Mouse (Mus musculus): ENCODE measurements at regions not wholly inside any gene's neighbourhood (a gene's known extent, or its start where the extent isn't known, plus 50 kb on each side); places are given as distances from the start of the nearest gene placed in this dataset.

GRCm38 (mm10) chr4:31463130-31463698 lies 500.7 kb upstream of the Map3k7 start:
- Histone ChIP-seq H3K9me3 (replicated peaks) (no peaks in the 10 kb centered on the region), H3K27ac (no peak overlapping the region), H3K36me3 (no peaks in the 10 kb centered on the region), H3K4me3 (replicated peaks) (no peak overlapping the region), H3K4me1 (no peaks in the 10 kb centered on the region), H3K9ac (no peak overlapping the region), H3K4me2 (no peak overlapping the region), H3K27me3 (no peaks in the 10 kb centered on the region)
- ATAC-seq (replicated peaks; ENCODE audit: low FRiP score): no peak
- 88% methylated on average over 5 of the region's 5 CpGs for WGBS

GRCm38 (mm10) chr4:31468306-31468705 lies 495.6 kb upstream of the Map3k7 start:
- H3K36me3 ChIP-seq: no peaks in the 10 kb centered on the region
- 32% methylated on average over 9 of the region's 9 CpGs for WGBS
- no peaks in the 10 kb centered on the region for H3K9me3 ChIP-seq (replicated peaks)
- no peaks in the 10 kb centered on the region for H3K27me3 ChIP-seq
- no peak overlapping the region for H3K27ac ChIP-seq
- peak overlapping the region; percentile 9 for H3K4me3 ChIP-seq (replicated peaks)
- ATAC-seq (replicated peaks; ENCODE audit: low FRiP score): no peak
- peak overlapping the region; percentile 43 for H3K4me2 ChIP-seq
- no peak overlapping the region for H3K9ac ChIP-seq
- H3K4me1 ChIP-seq: no peaks in the 10 kb centered on the region

- no peak for ATAC-seq (replicated peaks; ENCODE audit: low FRiP score)
- no peak overlapping the region for H3K27ac ChIP-seq
Observed at GRCm38 (mm10) chr4:31469803-31470202, 494.1 kb upstream of the Map3k7 start.

GRCm38 (mm10) chr4:31492535-31492934 lies 471.4 kb upstream of the Map3k7 start:
- Histone ChIP-seq H3K4me1 (0 out of 2 replicates have a peak, but pooled peaks cover 3% of the 10 kb centered on the region), H3K9me3 (replicated peaks) (no peaks in the 10 kb centered on the region), H3K4me3 (replicated peaks) (no peak overlapping the region), H3K27ac (no peak overlapping the region), H3K36me3 (no peaks in the 10 kb centered on the region), H3K4me2 (no peak overlapping the region), H3K9ac (no peak overlapping the region), H3K27me3 (no peaks in the 10 kb centered on the region)
- no peak for ATAC-seq (replicated peaks; ENCODE audit: low FRiP score)
- 75% methylated on average over 3 of the region's 3 CpGs for WGBS

More at GRCm38 (mm10) chr4:31469803-31470202, 494.1 kb upstream of the Map3k7 start:
- Histone ChIP-seq H3K9me3 (replicated peaks) (no peaks in the 10 kb centered on the region), H3K4me2 (no peak overlapping the region), H3K27me3 (no peaks in the 10 kb centered on the region), H3K4me1 (no peaks in the 10 kb centered on the region), H3K9ac (no peak overlapping the region), H3K4me3 (replicated peaks) (no peak overlapping the region), H3K36me3 (no peaks in the 10 kb centered on the region)
- 59% methylated on average over 4 of the region's 4 CpGs for WGBS

- ATAC-seq (replicated peaks; ENCODE audit: low FRiP score): no peak
Observed at GRCm38 (mm10) chr4:31493087-31493511, 470.8 kb upstream of the Map3k7 start.

GRCm38 (mm10) chr4:31499888-31500287 lies 464.0 kb upstream of the Map3k7 start:
- no peak overlapping the region for H3K27ac ChIP-seq
- no peaks in the 10 kb centered on the region for H3K36me3 ChIP-seq
- H3K9ac ChIP-seq: no peak overlapping the region
- WGBS: 93% methylated on average over 2 of the region's 2 CpGs
- H3K4me1 ChIP-seq: no peaks in the 10 kb centered on the region
- H3K9me3 ChIP-seq (replicated peaks): no peaks in the 10 kb centered on the region
- H3K4me3 ChIP-seq (replicated peaks): no peak overlapping the region
- no peak overlapping the region for H3K4me2 ChIP-seq
- ATAC-seq (replicated peaks; ENCODE audit: low FRiP score): no peak
- H3K27me3 ChIP-seq: no peaks in the 10 kb centered on the region

More at GRCm38 (mm10) chr4:31493087-31493511, 470.8 kb upstream of the Map3k7 start:
- Histone ChIP-seq H3K4me3 (replicated peaks) (no peak overlapping the region), H3K9me3 (replicated peaks) (no peaks in the 10 kb centered on the region), H3K27me3 (no peaks in the 10 kb centered on the region), H3K36me3 (no peaks in the 10 kb centered on the region), H3K27ac (no peak overlapping the region), H3K4me2 (no peak overlapping the region), H3K4me1 (0 out of 2 replicates have a peak, but pooled peaks cover 3% of the 10 kb centered on the region), H3K9ac (no peak overlapping the region)
- WGBS: 33% methylated on average over 3 of the region's 3 CpGs

- H3K4me2 ChIP-seq: no peak overlapping the region
- ATAC-seq (replicated peaks; ENCODE audit: low FRiP score): no peak
- no peak overlapping the region for H3K9ac ChIP-seq
- no peaks in the 10 kb centered on the region for H3K27me3 ChIP-seq
- no peak overlapping the region for H3K27ac ChIP-seq
- WGBS: 82% methylated on average over 4 of the region's 4 CpGs
- H3K36me3 ChIP-seq: no peaks in the 10 kb centered on the region
- no peaks in the 10 kb centered on the region for H3K9me3 ChIP-seq (replicated peaks)
- no peak overlapping the region for H3K4me3 ChIP-seq (replicated peaks)
- H3K4me1 ChIP-seq: no peaks in the 10 kb centered on the region
Observed at GRCm38 (mm10) chr4:31500432-31500831, 463.5 kb upstream of the Map3k7 start.

GRCm38 (mm10) chr4:31525638-31526207 lies 438.2 kb upstream of the Map3k7 start:
- Histone ChIP-seq H3K9me3 (replicated peaks) (no peaks in the 10 kb centered on the region), H3K9ac (no peak overlapping the region), H3K4me3 (replicated peaks) (no peak overlapping the region), H3K4me2 (no peak overlapping the region), H3K27me3 (no peaks in the 10 kb centered on the region), H3K36me3 (no peaks in the 10 kb centered on the region), H3K4me1 (no peaks in the 10 kb centered on the region), H3K27ac (no peak overlapping the region)
- WGBS: 54% methylated on average over 4 of the region's 4 CpGs
- ATAC-seq (replicated peaks; ENCODE audit: low FRiP score): no peak

GRCm38 (mm10) chr4:31536811-31537210 lies 427.1 kb upstream of the Map3k7 start:
- H3K27ac ChIP-seq: no peak overlapping the region
- H3K27me3 ChIP-seq: no peaks in the 10 kb centered on the region
- no peak overlapping the region for H3K9ac ChIP-seq
- ATAC-seq (replicated peaks; ENCODE audit: low FRiP score): no peak
- WGBS: 64% methylated on average over 1 of the region's 1 CpGs
- H3K9me3 ChIP-seq (replicated peaks): no peaks in the 10 kb centered on the region
- H3K4me3 ChIP-seq (replicated peaks): no peak overlapping the region
- no peaks in the 10 kb centered on the region for H3K4me1 ChIP-seq
- H3K36me3 ChIP-seq: no peaks in the 10 kb centered on the region
- H3K4me2 ChIP-seq: no peak overlapping the region

GRCm38 (mm10) chr4:31553780-31554394 lies 410.0 kb upstream of the Map3k7 start:
- no peak overlapping the region for H3K4me2 ChIP-seq
- no peak overlapping the region for H3K27ac ChIP-seq
- H3K9me3 ChIP-seq (replicated peaks): no peaks in the 10 kb centered on the region
- no peak overlapping the region for H3K4me3 ChIP-seq (replicated peaks)
- H3K36me3 ChIP-seq: no peaks in the 10 kb centered on the region
- no peaks in the 10 kb centered on the region for H3K27me3 ChIP-seq
- peaks cover 4% of the 10 kb centered on the region; the same call in 1 of the 2 replicates for H3K4me1 ChIP-seq
- ATAC-seq (replicated peaks; ENCODE audit: low FRiP score): no peak
- H3K9ac ChIP-seq: no peak overlapping the region
- WGBS: 75% methylated on average over 16 of the region's 16 CpGs

GRCm38 (mm10) chr4:31555077-31555476 lies 408.8 kb upstream of the Map3k7 start:
- no peak overlapping the region for H3K27ac ChIP-seq
- H3K9me3 ChIP-seq (replicated peaks): no peaks in the 10 kb centered on the region
- H3K4me1 ChIP-seq: peaks cover 4% of the 10 kb centered on the region; the same call in 1 of the 2 replicates
- no peak overlapping the region for H3K4me3 ChIP-seq (replicated peaks)
- H3K27me3 ChIP-seq: no peaks in the 10 kb centered on the region
- H3K36me3 ChIP-seq: no peaks in the 10 kb centered on the region
- 85% methylated on average over 1 of the region's 1 CpGs for WGBS
- H3K9ac ChIP-seq: no peak overlapping the region
- no peak for ATAC-seq (replicated peaks; ENCODE audit: low FRiP score)
- H3K4me2 ChIP-seq: no peak overlapping the region

GRCm38 (mm10) chr4:31557261-31557660 lies 406.6 kb upstream of the Map3k7 start:
- H3K27ac ChIP-seq: no peak overlapping the region
- no peak for ATAC-seq (replicated peaks; ENCODE audit: low FRiP score)
- no peaks in the 10 kb centered on the region for H3K9me3 ChIP-seq (replicated peaks)
- H3K4me3 ChIP-seq (replicated peaks): no peak overlapping the region
- H3K36me3 ChIP-seq: no peaks in the 10 kb centered on the region
- 84% methylated on average over 7 of the region's 7 CpGs for WGBS
- H3K4me1 ChIP-seq: peaks cover 4% of the 10 kb centered on the region; the same call in 1 of the 2 replicates
- H3K27me3 ChIP-seq: no peaks in the 10 kb centered on the region
- H3K9ac ChIP-seq: no peak overlapping the region
- no peak overlapping the region for H3K4me2 ChIP-seq

Data from kidney, embryonic 15.5 days (tissue).